Mouse (Mus musculus) liver, embryonic 15.5 days (tissue): ENCODE results near the gene Nckap5l. TPM values are rescaled to one million over a fixed set of nuclear protein-coding genes. Genes with fewer than 3 reads are reported as not detected.
A peak's percentile ranks its signal among the peaks of the same experiment; 100 is the strongest.

Experiments
- ATAC-seq: fragments of 200-750 bp; cut with Nextera tagmentation; 2 replicates; pipeline ENCODE4 v1.8.0; 2017; ENCODE audit warnings: moderate number of reproducible peaks, mild to moderate bottlenecking, moderate library complexity; ENCODE audit not compliant: insufficient read depth
- H3K27ac ChIP-seq: fragments of 300-500 bp; sonication (generic); replicated peaks from 2 replicates; pipeline ENCODE4 v1.5.1; 2015; ENCODE audit warnings: mild to moderate bottlenecking, inconsistent platforms
- H3K27me3 ChIP-seq: fragments of 300-500 bp; sonication (generic); 2 replicates; pipeline ENCODE4 v1.6.1; 2015; ENCODE audit warnings: mild to moderate bottlenecking, inconsistent platforms
- H3K36me3 ChIP-seq: fragments of 300-500 bp; sonication (generic); replicated peaks from 2 replicates; pipeline ENCODE4 v1.6.1; 2015; ENCODE audit warnings: moderate library complexity, mild to moderate bottlenecking, inconsistent platforms
- H3K4me1 ChIP-seq: fragments of 300-500 bp; sonication (generic); replicated peaks from 2 replicates; pipeline ENCODE4 v1.6.1; 2015; ENCODE audit warnings: inconsistent platforms
- H3K4me2 ChIP-seq: fragments of 300-500 bp; sonication (generic); 2 replicates; pipeline ENCODE4 v1.6.1; 2015; ENCODE audit warnings: moderate library complexity, mild to moderate bottlenecking, inconsistent platforms
- H3K4me3 ChIP-seq: fragments of 300-500 bp; sonication (generic); replicated peaks from 2 replicates; pipeline ENCODE4 v1.5.1; 2015; ENCODE audit warnings: mild to moderate bottlenecking, inconsistent platforms
- H3K9ac ChIP-seq: fragments of 300-500 bp; sonication (generic); 2 replicates; pipeline ENCODE4 v1.6.1; 2015; ENCODE audit warnings: moderate library complexity, mild to moderate bottlenecking, inconsistent platforms
- H3K9me3 ChIP-seq: fragments of 300-500 bp; sonication (generic); replicated peaks from 2 replicates; pipeline ENCODE4 v1.6.1; 2016; ENCODE audit warnings: inconsistent platforms
- WGBS: fragments of 180-500 bp; shearing (Covaris S2); methylation state at CpG from one replicate; pipeline ENCODE4 v1.1.7; 2015; ENCODE audit warnings: mixed read lengths; ENCODE audit not compliant: insufficient replicate concordance; 5-methylcytosine and 5-hydroxymethylcytosine counted together
- polyA plus RNA-seq: library from polyadenylated mRNA; unstranded; fragments of >200 nt; fragmentation: Nextera tagmentation; extraction: Ambion mirVana; gene quantifications from 2 replicates; pipeline ENCODE4 v1.2.1, GENCODE M21; 2015

Gene Nckap5l
- polyA plus RNA-seq, 1 experiment from 2014 or later, result 0.92 TPM

- 6% methylated on average over 2 of the region's 2 CpGs for WGBS
- H3K27me3 ChIP-seq, result no peaks in the 10 kb centered on the region
- no peak for ATAC-seq
- H3K4me1 ChIP-seq, result peaks cover 17% of the 10 kb centered on the region
- H3K36me3 ChIP-seq, result peaks cover 3% of the 10 kb centered on the region; the same call in 1 of the 2 replicates
- H3K9me3 ChIP-seq, result no peaks in the 10 kb centered on the region
- H3K27ac ChIP-seq, result no peak overlapping the region
- H3K4me2 ChIP-seq, result peak overlapping the region; percentile 44
- H3K9ac ChIP-seq, result no peak overlapping the region
- no peak overlapping the region for H3K4me3 ChIP-seq
These were observed 41.8 kb downstream of the Nckap5l start for GRCm38 (mm10) chr15:99415793-99416192.

- Histone ChIP-seq H3K9me3 (no peaks in the 10 kb centered on the region), H3K9ac (no peak overlapping the region), H3K27me3 (no peaks in the 10 kb centered on the region), H3K4me2 (no peak overlapping the region), H3K4me3 (no peak overlapping the region), H3K4me1 (peaks cover 8% of the 10 kb centered on the region), H3K27ac (no peak overlapping the region), H3K36me3 (peaks cover 44% of the 10 kb centered on the region)
- ATAC-seq, result no peak
- WGBS, result 61% methylated on average over 14 of the region's 14 CpGs
These were observed 45.8 kb downstream of the Nckap5l start for GRCm38 (mm10) chr15:99411747-99412146.

DNA sequence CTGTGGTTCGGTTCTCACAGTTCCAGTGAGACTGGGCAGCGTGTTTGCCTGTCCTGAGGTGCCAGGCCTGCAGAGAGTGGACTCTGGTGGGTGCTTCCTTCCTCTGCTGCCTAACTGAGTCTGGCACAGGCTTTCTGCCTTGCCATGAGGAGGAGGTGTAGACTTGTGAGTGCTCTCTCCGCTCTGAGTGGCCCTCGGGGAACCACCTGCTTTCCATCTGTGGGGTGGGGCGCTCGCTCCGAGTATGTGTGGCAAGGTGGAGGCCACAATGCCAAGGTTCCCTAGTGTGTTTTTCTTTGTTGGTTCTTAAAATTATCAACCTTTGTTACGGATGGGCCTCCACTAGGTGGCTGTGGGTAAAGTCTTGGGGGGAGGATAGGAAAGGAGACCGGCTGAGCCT lies 48.7 kb downstream of the Nckap5l start:
- no peak overlapping the region for H3K4me2 ChIP-seq
- H3K27ac ChIP-seq, result no peak overlapping the region
- H3K27me3 ChIP-seq, result no peaks in the 10 kb centered on the region
- H3K9me3 ChIP-seq, result no peaks in the 10 kb centered on the region
- H3K36me3 ChIP-seq, result peaks cover 73% of the 10 kb centered on the region
- WGBS, result 85% methylated on average over 9 of the region's 9 CpGs
- H3K4me3 ChIP-seq, result no peak overlapping the region
- peaks cover 4% of the 10 kb centered on the region; the same call in 1 of the 2 replicates for H3K4me1 ChIP-seq
- ATAC-seq, result no peak
- no peak overlapping the region for H3K9ac ChIP-seq

DNA sequence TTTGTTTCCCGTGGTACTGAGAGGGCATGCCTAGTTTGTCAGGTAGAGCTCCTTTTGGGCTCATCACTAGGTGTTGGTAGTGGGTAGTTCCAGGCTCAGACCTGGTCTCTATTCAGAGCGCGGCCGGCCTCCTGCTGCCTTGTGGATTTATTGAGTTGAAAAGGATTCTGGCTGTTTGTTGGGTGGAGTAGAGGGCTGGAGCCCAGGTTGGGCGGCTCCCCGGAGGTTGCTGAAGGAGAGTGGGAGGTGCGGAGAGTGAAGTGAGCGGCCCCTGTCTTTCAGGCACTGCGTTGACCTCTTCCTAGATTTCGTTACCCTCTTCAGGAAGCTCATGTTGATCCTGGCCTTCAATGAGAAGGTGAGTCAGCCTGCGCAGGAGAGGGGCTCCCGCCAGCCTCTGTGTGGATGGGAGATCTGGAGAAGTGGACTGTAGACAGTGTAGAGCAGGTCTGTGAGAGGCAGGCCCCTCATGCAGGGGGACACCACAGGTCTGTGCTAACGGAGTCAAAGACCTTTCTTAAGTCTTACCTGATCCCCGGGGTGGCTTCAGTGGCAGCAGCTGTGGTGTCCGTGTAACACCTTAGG lies 50.5 kb downstream of the Nckap5l start:
- no peak overlapping the region for H3K4me3 ChIP-seq
- no peak for ATAC-seq
- H3K27me3 ChIP-seq, result no peaks in the 10 kb centered on the region
- H3K9me3 ChIP-seq, result no peaks in the 10 kb centered on the region
- peaks cover 90% of the 10 kb centered on the region for H3K36me3 ChIP-seq
- no peak overlapping the region for H3K4me2 ChIP-seq
- H3K9ac ChIP-seq, result no peak overlapping the region
- H3K27ac ChIP-seq, result no peak overlapping the region
- 91% methylated on average over 15 of the region's 15 CpGs for WGBS
- peaks cover 18% of the 10 kb centered on the region for H3K4me1 ChIP-seq

DNA sequence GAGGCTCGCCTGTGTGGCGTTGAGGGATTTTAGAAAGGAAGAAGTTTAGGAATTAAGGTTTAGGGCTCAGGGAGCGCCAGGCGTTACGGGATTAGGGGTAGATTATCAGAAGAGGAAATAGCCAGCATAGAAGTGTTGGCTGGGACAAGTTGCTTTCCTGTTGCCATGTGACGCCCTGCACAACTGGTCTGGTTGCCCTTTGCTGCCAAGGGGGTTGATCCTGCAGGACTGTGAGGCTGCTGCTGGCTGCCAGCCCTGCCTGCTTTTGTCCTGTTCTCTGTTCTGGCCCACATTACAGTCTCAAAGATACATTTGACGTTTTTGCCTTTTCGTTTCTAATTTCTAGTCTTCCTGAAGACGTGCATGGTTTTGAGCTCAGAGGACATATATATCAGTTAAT lies 52.4 kb downstream of the Nckap5l start:
- no peak overlapping the region for H3K9ac ChIP-seq
- no peak for ATAC-seq
- peaks cover 85% of the 10 kb centered on the region for H3K36me3 ChIP-seq
- WGBS, result 80% methylated on average over 9 of the region's 9 CpGs
- H3K27ac ChIP-seq, result no peak overlapping the region
- peaks cover 33% of the 10 kb centered on the region for H3K4me1 ChIP-seq
- H3K4me2 ChIP-seq, result no peak overlapping the region
- H3K9me3 ChIP-seq, result no peaks in the 10 kb centered on the region
- no peak overlapping the region for H3K4me3 ChIP-seq
- H3K27me3 ChIP-seq, result no peaks in the 10 kb centered on the region

DNA sequence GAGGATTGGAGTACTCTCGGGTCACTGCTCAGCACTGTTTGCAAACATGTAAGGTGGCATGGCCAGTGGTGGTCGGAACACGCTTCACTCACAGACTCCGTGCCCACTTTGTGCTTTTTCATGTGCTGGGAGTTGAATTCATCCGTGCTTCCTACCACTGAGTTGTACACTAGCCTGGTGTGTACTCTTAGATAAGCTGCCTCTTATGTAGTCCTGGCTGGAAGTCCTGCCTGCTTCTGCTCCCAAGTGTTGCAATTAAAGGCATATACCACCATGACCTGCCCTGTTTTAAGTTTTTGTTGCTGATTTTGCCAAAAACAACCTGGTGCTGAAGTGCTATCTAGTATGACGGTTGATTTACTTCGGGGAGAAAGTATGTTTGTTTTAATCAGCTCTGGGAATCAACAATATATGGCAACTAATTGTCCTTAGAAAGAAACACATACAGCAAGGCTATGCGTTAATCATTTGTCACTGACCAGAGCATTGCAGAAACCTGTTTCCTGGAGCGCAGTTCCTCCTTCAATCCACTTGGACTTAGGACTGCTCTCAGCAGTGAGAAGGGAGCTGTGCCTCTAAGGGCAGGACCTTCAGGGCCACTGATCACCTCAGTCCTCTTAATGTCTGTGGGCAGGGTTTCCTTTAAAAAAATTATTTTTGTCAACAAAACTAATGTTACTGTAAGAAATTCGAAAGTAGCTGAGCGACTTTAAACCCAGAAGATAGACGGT lies 54.2 kb downstream of the Nckap5l start:
- Histone ChIP-seq H3K9ac (no peak overlapping the region), H3K4me3 (no peak overlapping the region), H3K27me3 (no peaks in the 10 kb centered on the region), H3K9me3 (no peaks in the 10 kb centered on the region), H3K4me2 (no peak overlapping the region), H3K4me1 (peaks cover 49% of the 10 kb centered on the region), H3K36me3 (peaks cover 78% of the 10 kb centered on the region), H3K27ac (peak overlapping the region; percentile 51; the same call in 1 of the 2 replicates)
- no peak for ATAC-seq
- WGBS, result 77% methylated on average over 12 of the region's 12 CpGs

- H3K9me3 ChIP-seq, result no peaks in the 10 kb centered on the region
- ATAC-seq, result no peak
- H3K4me1 ChIP-seq, result peaks cover 77% of the 10 kb centered on the region
- H3K36me3 ChIP-seq, result peaks cover 51% of the 10 kb centered on the region
- H3K4me2 ChIP-seq, result no peak overlapping the region
- no peak overlapping the region for H3K9ac ChIP-seq
- 68% methylated on average over 6 of the region's 6 CpGs for WGBS
- H3K4me3 ChIP-seq, result no peak overlapping the region
- H3K27me3 ChIP-seq, result no peaks in the 10 kb centered on the region
- no peak overlapping the region for H3K27ac ChIP-seq
These were observed 56.9 kb downstream of the Nckap5l start for GRCm38 (mm10) chr15:99400602-99401001.

DNA sequence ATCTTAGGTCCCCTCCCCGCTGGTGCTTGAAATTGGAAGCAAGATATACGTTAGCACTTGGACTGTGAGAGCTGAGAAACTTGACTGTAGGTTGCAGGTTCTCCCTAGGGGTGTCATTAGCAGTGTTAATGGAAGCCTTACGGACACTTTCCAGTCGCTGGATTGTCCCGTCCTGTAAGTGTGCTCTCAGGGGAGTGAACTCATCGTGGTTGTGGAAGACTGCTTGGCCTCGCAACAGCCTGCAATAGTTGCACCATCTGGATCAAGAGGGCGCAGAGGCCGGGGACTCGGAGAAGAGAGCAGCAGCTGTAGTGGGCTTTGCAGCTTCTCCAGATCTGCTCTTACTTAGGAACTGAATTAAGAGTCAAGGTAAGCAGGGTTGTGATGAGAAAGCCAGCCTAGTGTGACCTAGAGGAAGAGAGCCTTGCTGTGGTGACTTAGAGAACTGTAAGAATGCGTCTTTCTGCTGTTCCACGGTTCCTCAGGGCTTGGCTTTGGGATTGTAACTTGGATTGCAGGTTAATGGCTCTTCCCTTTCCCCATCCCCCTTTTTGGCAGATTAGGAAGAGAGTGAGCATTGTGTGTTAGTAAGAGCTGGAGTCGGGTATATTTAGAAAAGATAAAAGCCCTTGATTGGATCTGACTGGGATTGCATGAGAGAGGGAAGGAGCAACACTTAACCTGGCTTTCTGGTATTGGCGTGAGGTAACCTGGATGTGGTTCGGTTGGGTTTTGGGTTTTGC lies 57.9 kb downstream of the Nckap5l start:
- H3K27ac ChIP-seq, result no peak overlapping the region
- no peak for ATAC-seq
- 71% methylated on average over 15 of the region's 15 CpGs for WGBS
- H3K4me3 ChIP-seq, result no peak overlapping the region
- peak overlapping the region; percentile 21; the same call in 1 of the 2 replicates for H3K4me2 ChIP-seq
- peaks cover 41% of the 10 kb centered on the region for H3K36me3 ChIP-seq
- H3K9ac ChIP-seq, result no peak overlapping the region
- no peaks in the 10 kb centered on the region for H3K27me3 ChIP-seq
- no peaks in the 10 kb centered on the region for H3K9me3 ChIP-seq
- H3K4me1 ChIP-seq, result peaks cover 86% of the 10 kb centered on the region

DNA sequence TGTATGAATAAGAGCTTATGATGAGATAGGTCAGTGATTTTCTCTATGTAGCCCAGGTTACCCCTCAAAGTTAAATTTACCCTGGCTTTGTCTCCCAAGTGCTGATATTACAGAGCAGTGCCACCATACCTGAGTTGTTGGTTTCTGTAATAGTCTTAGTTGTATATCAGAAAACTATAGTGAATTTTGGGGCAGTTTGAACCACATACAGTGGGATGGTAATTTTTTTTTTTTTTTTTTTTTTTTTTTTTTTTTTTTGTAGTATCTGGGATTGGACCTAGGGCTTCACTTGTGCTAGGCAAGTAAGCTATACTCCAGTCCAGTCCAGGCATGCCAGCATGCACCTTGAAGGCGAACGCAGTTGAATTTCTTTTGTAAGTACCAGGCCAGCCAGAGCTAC lies 59.9 kb downstream of the Nckap5l start:
- 92% methylated on average over 2 of the region's 2 CpGs for WGBS
- H3K4me1 ChIP-seq, result peaks cover 79% of the 10 kb centered on the region
- peak overlapping the region; percentile 67; the same call in 1 of the 2 replicates for H3K4me2 ChIP-seq
- no peaks in the 10 kb centered on the region for H3K9me3 ChIP-seq
- no peaks in the 10 kb centered on the region for H3K27me3 ChIP-seq
- no peak for ATAC-seq
- no peak overlapping the region for H3K27ac ChIP-seq
- peaks cover 21% of the 10 kb centered on the region for H3K36me3 ChIP-seq
- no peak overlapping the region for H3K4me3 ChIP-seq
- no peak overlapping the region for H3K9ac ChIP-seq

DNA sequence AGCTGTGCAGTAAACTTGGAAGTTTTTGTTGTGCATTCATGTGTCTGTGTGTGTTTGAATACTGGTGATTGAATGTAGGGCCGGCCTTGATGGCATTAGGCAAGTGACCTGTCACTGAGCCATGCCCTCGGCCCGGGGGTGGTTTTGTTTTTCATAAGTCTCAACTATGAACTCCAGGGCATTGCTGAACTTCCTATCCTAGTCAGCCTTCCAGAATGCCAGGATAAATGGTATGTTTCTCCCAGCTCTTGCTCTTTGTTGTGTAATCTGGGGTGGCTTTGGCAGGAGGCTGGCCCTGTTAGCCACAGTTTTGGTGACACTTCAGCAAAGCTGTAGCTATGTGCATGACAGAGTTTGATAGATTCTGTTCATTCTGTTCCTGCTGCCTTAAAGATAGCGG lies 60.7 kb downstream of the Nckap5l start:
- WGBS, result 44% methylated on average over 4 of the region's 4 CpGs
- Histone ChIP-seq H3K9ac (no peak overlapping the region), H3K4me2 (peak overlapping the region; percentile 67), H3K36me3 (peaks cover 13% of the 10 kb centered on the region), H3K9me3 (no peaks in the 10 kb centered on the region), H3K4me3 (peak overlapping the region; percentile 3), H3K27ac (peak overlapping the region; percentile 34; the same call in 1 of the 2 replicates), H3K4me1 (peaks cover 80% of the 10 kb centered on the region), H3K27me3 (no peaks in the 10 kb centered on the region)
- ATAC-seq, result no peak

DNA sequence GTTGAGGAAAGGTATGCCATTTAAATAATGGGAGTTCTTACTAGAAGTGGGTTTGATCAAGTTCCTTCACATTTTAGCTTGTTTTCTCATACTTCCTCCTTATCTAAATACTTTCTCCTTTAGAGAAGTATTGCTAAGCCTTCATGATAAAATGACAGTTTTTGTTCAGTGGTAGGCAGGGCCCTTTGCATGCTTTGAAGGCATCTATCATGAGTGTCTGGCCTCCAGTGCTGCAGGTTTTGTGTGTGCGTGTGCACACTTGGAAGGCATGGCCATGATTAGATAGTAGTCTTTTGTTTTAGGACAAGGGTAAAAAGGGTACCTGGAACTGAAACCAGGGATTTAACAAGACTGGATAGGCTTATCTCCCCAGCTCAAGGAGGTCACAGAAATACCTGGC lies 61.1 kb downstream of the Nckap5l start:
- peak overlapping the region; percentile 46 for H3K4me3 ChIP-seq
- peaks cover 12% of the 10 kb centered on the region for H3K36me3 ChIP-seq
- H3K4me1 ChIP-seq, result peaks cover 82% of the 10 kb centered on the region
- no peaks in the 10 kb centered on the region for H3K9me3 ChIP-seq
- 11% methylated on average over 1 of the region's 1 CpGs for WGBS
- H3K27me3 ChIP-seq, result no peaks in the 10 kb centered on the region
- no peak for ATAC-seq
- H3K4me2 ChIP-seq, result peak overlapping the region; percentile 67
- H3K9ac ChIP-seq, result no peak overlapping the region
- peak overlapping the region; percentile 34; the same call in 1 of the 2 replicates for H3K27ac ChIP-seq
